Mouse (Mus musculus) adipocyte (in vitro differentiated cells): Measurements from ENCODE around the gene Psmb1.
"Not testable (repeated sequence)": the region's sequence is repeated elsewhere in the genome, so short reads cannot be mapped to it uniquely, and the experiment has no call there.

ENCODE experiments used
- DNase-seq: peaks from one replicate; pipeline ENCODE4 v3.0.0-alpha.2; 2016; ENCODE audit warnings: low spot score

Psmb1 gene

GRCm38 (mm10) chr17:15499656-15500394 lies at the start of gene Psmb1, which contains the start of gene Tbp:
Gene Psmb1, minus strand, starts transcription at chr17:15499751.
Gene Tbp, plus strand, starts transcription at chr17:15499888.
- peak; percentile 99 for DNase-seq

DNA sequence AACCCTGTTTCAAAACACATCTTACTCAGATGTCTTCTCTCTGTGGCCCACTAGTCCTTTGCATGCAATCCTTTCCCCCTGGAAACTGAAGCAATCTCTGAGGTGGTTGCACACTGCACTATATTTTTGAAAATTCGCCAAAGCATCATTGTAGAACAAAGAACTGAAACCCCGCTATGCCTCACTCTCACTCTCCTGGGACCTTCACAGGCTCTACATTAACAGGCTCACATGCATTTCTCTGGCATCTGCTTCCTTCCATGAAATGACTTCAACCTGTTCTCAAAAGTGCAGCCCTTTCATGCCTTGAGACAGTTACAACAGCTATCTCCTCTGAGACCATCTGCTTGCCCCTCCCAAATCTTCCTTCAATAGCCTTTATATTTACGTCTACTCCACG lies 46.9 kb upstream of the Psmb1 start:
- no peak for DNase-seq

DNA sequence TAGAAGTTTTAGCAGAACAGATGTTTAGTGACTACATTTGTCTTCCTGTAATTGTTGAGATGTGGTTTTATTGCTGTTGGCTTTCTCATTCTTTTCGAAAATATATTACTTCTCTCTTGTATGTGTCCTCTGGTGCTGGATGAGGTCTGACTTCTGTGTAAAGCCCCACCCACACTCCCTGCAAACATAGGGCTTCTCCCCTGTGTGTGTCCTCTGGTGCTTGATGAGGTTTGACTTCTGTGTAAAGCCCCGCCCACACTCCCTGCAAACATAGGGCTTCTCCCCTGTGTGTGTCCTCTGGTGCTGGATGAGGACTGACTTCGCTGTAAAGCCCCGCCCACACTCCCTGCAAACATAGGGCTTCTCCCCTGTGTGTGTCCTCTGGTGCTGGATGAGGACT lies 44.3 kb upstream of the Psmb1 start:
- DNase-seq: not testable (repeated sequence)

DNA sequence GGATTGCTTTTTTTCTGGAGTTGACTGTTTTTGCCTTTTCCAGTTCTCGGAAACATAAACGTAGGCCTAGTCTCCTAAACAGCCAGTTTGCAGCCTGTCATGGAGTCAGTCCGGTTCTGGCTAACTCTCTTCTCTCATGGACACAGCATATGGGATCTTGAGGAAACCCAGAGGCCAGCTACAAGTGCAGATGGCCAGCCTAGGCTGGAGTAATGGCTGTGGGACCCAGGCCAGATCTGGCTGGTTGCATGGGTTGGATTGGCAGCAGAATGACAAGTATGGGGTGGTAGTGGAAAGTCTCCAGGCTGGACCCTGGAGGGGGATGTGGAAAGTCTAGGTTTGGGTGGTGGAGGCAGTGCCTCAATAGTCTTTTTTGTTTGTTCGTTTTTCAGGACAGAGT lies 40.8 kb upstream of the Psmb1 start:
- no peak for DNase-seq

GRCm38 (mm10) chr17:15536457-15536904 lies 36.9 kb upstream of the Psmb1 start:
- DNase-seq: no peak

- DNase-seq: no peak
Observed at GRCm38 (mm10) chr17:15535943-15536342, 36.4 kb upstream of the Psmb1 start.

DNA sequence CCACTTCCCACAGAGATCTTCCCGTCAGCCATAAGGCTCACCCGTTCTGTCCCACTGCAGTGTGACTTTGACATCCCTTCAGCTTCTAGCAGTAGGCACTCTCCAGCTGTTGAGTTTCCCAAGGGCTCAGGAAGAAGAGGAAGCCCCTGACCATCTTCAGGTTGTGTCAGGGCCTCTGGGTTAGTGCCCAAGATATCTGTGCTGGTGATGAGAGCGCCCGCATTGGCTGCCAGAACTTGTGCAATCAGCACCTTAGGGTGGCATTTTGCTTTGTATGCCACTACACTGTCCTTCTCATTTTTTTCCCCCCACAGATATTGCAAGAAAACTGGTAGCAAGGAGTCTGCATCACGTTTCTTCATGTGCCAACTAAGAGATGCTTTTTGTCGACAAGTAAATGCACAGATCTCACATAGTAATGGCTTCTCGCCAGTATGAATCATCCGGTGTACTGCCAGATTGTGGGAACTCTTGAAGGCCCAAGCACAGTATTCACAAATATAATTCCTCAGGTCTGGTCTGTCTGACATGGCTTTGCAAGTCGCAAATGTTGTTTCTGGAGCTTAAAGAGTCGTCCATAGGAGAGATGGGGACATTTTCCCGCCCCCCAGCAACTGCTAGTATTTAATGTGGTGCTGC lies 35.7 kb upstream of the Psmb1 start:
- no peak for DNase-seq

- DNase-seq: peak; percentile 36
Observed at GRCm38 (mm10) chr17:15530141-15530540, 30.6 kb upstream of the Psmb1 start.

DNA sequence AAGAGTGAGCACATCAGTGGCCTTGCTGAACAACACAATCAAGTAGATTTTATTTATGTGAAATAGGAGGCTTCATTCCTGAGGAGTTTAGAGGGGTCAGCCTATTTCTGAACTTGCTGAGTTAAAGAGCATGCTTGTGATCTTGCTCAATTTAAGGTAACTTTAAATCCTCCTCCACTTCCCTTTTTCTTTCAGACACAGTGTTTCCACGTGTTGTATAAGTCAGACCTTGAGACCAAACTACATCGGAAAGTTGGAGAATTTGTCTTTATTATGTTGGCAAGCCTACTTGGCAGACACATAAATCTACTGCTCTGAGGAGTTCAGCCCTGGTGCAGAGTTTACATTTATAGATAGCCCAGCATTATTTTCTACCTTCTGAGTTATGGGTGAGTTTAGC lies 29.3 kb upstream of the Psmb1 start:
- DNase-seq: no peak

- no peak for DNase-seq
Observed at GRCm38 (mm10) chr17:15527811-15528136, 28.2 kb upstream of the Psmb1 start.

DNA sequence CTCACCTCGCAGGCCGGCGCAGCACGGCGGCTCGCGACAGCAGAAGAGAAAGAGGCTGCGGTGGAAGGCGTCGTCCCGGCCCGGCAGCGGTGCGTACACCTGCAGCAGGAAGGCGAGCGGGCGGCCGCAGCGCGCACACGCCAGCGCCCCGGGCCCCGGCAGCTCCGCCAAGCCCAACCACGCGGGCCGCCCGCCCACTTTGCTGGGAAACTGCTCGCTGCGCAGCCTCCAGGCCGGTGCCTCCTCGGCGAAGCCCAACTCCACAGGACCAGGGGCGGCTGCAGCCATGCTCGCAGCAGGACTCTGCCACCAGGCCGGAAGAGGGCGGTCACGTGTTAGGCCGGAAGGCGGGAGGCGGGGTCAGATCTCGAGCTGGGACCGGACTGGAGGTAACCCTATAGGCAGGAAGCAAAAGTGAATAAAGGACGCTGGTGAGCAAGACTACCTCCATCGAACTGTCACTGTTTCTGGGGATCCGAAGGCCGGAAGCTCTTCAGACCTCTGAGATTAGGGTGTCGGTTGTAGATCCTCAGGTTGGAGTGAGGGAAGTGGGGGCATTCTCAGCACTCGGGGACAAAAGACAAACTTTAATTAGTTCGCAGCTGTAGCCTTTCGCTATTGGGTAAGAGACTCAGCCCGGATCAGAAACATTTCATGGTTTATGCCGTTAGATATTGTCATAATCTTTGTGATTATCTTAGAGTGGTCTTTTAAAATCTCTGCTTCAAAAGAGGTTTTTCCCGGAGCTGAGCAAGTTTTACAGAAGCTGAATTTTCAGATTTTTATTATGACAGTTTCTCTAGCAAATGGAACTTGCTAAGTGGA lies 27.6 kb upstream of the Psmb1 start, which contains the start of gene Pdcd2:
Gene Pdcd2 (minus strand): TSS at position 316 of the 825 bp plus-strand sequence.
- peak; percentile 94 for DNase-seq

- DNase-seq: no peak
Observed at GRCm38 (mm10) chr17:15526304-15526703, 26.8 kb upstream of the Psmb1 start.

DNA sequence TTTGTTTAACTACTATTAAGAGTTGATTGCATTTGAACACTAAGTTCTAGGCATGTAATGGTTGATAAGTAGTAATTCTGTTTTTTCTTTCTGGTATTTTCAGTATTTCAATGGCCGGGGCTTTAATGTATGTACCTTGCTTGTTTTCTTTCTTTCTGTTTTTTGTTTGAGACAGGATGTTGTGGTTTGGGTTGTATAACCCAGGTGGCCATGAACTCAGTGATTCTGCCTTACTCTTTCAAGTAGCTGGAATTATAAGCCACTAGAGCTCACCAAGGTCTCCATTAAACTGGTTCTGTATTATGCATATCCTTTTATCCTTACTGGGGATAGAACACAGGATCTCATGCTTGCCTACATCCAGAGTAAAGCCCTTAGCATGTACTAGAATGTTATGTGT lies 19.2 kb upstream of the Psmb1 start:
- no peak for DNase-seq

DNA sequence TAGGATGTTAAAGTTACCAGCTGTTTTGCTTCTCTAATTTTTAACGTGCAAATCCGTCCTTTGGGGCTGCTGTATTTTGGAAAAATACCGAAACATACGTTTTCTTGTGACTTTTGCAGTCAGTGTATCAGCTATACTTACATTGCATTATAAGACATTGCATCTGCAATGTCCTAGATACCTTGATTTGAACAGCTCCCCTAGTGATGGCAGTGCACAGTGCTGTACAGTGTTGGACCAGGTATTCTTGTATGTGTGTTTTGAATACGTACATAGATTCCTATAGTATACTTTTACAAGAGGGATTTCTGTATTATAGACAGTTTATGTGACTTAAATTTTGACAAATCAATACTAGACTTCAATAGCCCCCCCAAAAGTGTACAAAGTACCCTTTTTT lies 18.6 kb upstream of the Psmb1 start:
- DNase-seq: no peak

GRCm38 (mm10) chr17:15517776-15518175 lies 18.2 kb upstream of the Psmb1 start:
- DNase-seq: no peak

DNA sequence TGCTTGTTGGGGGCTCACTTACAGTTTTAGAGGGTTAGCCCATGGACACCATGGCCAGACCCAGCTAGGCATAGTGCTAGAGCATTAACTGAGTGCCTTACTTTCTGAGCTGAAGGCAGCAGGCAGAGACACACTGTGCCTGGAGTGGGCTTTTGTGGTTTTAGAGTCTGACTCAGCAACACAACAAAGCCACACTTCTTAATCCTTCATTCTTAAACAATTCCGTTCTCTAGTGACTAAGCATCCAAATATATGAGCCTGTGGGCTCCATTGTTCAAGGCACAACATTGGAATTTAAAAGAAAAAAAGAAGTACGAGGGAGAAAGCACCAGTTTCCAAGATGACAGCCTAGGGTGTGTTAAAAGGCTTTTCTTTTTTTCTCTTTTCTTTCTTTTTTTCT lies 11.1 kb upstream of the Psmb1 start:
- no peak for DNase-seq

DNA sequence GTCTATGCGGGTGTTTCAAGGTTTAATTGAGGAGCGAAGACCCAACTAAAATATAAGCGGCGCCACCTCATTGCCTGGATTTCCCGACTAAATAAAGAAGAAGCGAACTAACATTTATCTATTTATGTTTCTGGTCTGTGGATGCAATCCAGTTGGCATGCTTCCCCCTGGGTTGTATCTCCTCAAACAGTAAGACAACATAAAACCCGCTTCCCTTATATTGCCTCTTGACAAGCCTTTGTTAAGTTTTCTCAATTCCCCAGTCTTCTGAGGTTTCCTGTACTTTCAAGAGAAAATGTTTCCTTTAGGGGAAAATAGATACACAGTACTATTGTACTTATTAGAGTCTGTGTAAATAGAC lies 818 bp downstream of the Psmb1 start:
- DNase-seq: no peak

DNA sequence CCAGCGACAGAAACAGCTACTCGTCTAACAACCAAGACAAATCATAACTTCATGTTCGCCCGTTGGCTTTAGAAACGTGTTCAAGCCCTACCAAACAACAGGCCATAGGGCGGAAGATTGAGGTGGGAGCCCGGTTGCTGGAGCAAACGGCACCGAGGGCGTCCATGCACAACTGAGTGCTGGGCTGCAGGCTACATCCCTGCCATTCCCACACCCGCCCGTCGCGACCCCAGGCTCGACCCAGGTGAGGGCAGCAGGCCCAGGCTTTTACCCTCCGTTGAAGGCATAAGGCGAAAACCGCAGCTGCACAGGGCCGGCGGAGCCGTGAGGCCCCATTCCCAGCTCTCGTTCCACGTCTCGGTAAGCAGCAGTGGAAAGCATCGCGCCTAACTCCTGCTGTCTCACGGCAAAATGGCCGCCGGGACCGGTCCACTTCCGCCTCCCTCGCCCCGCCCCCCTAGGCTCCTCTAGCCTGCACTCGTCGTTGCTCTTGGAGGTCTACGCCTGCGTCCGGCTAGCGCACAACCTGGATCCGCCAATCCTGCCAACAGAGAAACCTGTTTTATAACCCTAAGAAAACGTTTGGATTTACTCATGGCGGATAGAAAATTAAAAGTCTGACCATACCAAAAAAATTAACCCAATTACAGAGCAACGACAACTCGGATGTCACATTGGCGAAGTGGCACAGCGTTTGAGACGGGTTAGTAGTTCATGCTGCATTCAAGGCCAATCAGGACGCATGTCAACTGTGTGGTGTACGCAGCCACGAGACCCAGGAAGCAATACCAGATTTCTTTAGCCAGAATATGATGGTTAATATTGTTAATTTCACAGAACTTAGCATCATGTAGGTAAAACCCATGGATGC lies 1.4 kb downstream of the Psmb1 start:
- peak; percentile 97 for DNase-seq

DNA sequence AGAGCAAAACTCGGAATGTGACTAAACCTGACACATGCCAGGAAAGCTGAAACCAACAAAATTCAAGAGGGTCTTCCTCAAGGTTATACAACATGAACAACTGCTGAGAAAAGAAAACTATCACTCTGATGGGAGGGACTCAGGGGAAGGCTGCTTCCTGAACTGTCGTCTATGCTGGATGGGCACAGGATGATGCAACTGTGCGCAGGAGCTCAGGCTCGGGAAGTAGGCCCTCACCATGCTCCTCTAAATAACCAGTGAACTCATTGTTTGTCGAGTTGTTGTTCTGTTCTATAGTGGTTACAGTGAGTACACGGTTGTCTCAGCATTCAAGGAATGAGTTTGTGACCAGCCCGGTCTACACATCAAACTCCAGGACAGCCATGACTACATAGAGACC lies 9.0 kb downstream of the Psmb1 start:
- DNase-seq: no peak

DNA sequence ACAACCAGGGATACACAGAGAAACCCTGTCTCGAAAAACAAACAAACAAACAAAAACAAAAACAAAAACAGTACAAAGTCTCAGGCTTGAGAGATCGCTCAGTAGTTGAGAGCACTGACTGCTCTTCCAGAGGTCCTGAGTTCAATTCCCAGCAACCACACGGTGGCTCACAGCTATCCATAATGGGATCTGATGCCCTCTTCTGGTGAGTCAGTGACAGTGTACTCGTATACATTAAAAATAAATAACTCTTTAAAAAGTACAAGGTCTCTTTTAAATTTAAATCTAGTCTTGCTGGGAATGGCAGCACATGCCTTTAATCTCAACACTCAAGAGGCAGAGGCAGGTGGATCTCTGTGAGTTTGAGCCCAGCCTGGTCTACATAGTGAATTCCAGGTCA lies 26.9 kb downstream of the Psmb1 start:
- no peak for DNase-seq

DNA sequence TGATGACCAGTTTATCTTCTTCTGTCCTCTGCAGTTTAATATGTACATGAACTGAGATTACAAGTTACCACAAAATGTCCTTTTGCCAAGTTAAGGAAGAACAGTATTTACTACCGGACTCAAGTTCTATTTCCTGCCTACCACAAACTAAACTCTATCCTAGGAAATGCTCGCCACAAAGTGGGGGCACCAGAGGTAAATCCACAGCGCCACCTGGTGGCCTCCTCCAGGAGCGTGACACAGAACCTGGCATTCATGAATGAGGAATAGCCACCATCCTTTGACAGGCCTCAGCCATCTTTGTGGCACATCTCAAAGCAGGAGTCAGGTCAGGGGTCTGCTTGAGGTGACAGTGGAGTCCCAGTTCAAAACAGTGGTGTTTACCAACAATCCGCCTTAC lies 31.9 kb downstream of the Psmb1 start:
- peak; percentile 85 for DNase-seq

DNA sequence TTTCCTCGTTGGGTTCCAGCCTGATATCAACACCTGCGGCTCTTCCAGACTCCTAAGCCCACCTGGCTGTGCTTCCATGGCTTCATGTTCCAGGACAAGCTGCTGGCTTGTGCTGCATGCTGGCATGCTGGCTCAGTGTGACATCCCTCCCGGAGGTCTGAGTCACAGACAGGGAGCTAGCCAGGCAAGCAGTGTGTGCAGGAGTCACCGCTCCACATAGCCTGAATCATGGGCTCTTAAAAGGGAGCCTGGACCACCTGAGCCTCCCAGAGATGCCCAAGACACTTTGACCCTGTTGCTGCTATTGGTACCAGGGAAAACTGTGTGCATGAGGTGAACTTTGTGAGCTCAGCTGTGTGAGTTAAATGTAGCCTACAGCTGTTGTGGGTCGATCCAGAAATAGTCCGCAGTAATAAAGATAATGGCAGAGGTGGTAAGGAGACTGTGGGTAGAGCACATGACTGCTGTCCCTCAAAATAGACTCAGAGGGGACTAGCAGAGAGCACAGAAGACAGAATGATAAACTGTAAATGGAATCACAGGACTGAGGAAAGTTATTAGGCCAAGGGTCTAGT lies 37.5 kb downstream of the Psmb1 start:
- peak; percentile 46 for DNase-seq
